Mouse (Mus musculus) left cerebral cortex, adult 18-20 months (tissue): ENCODE measurements at regions not wholly inside any gene's neighbourhood (a gene's known extent, or its start where the extent isn't known, plus 50 kb on each side); places are given as distances from the start of the nearest gene placed in this dataset.
"Not testable (repeated sequence)": the region's sequence is repeated elsewhere in the genome, so short reads cannot be mapped to it uniquely, and the experiment has no call there.

Source experiments
- DNase-seq, 2 experiments: peaks; one replicate each; pipeline ENCODE4 v3.0.0; 2021 to 2022; ENCODE audit warnings: low spot score in 2 of 2, mixed read lengths in 1 of 2

GRCm38 (mm10) chr9:31653788-31654187 lies 189.5 kb upstream of the Tmem45b start:
- DNase-seq: no peak

- no peak for DNase-seq
Measured at GRCm38 (mm10) chr9:31650362-31651130, 186.3 kb upstream of the Tmem45b start.

GRCm38 (mm10) chr9:31649073-31649472 lies 184.8 kb upstream of the Tmem45b start:
- DNase-seq: no peak

GRCm38 (mm10) chr9:31648551-31648950 lies 184.3 kb upstream of the Tmem45b start:
- DNase-seq: no peak

- no peak for DNase-seq
Measured at GRCm38 (mm10) chr9:31645114-31645513, 180.9 kb upstream of the Tmem45b start.

GRCm38 (mm10) chr9:31644106-31644505 lies 179.8 kb upstream of the Tmem45b start:
- no peak for DNase-seq

GRCm38 (mm10) chr9:31642169-31642568 lies 177.9 kb upstream of the Tmem45b start:
- no peak for DNase-seq

- no peak for DNase-seq
Measured at GRCm38 (mm10) chr9:31628291-31628690, 164.0 kb upstream of the Tmem45b start.

- DNase-seq: not testable (repeated sequence)
Measured at GRCm38 (mm10) chr9:31621553-31621952, 157.3 kb upstream of the Tmem45b start.

GRCm38 (mm10) chr9:31619344-31619743 lies 155.1 kb upstream of the Tmem45b start:
- no peak for DNase-seq

GRCm38 (mm10) chr9:31614250-31614945 lies 150.1 kb upstream of the Tmem45b start:
- no peak for DNase-seq

- DNase-seq: no peak
Measured at GRCm38 (mm10) chr9:31611036-31611695, 146.9 kb upstream of the Tmem45b start.

GRCm38 (mm10) chr9:31610631-31611030 lies 146.4 kb upstream of the Tmem45b start:
- no peak for DNase-seq

- DNase-seq: peak; percentile 20 to 46
Measured at GRCm38 (mm10) chr9:31610212-31610611, 145.9 kb upstream of the Tmem45b start.

GRCm38 (mm10) chr9:31609731-31610130 lies 145.5 kb upstream of the Tmem45b start:
- no peak for DNase-seq

- no peak for DNase-seq
Measured at GRCm38 (mm10) chr9:31608084-31608870, 144.0 kb upstream of the Tmem45b start.

- DNase-seq: no peak
Measured at GRCm38 (mm10) chr9:31606936-31607335, 142.7 kb upstream of the Tmem45b start.

- no peak for DNase-seq
Measured at GRCm38 (mm10) chr9:31604497-31605090, 140.3 kb upstream of the Tmem45b start.

GRCm38 (mm10) chr9:31602707-31603106 lies 138.4 kb upstream of the Tmem45b start:
- DNase-seq: no peak

GRCm38 (mm10) chr9:31595096-31595495 lies 130.8 kb upstream of the Tmem45b start:
- DNase-seq: no peak

- no peak for DNase-seq
Measured at GRCm38 (mm10) chr9:31587671-31588070, 123.4 kb upstream of the Tmem45b start.
